Mouse (Mus musculus) embryonic stem cell, embryonic (primary cell): ENCODE measurements around the gene Atad5.

Experiments used
- CTCF ChIA-PET, 4 experiments: fragments of 300-600 bp in 2 of 4; fragments of 350-600 bp in 2 of 4; sonication (Branson Sonifier 250); formaldehyde crosslinking; loops; one replicate each; lab custom pipeline; 2022; ENCODE audit warnings: inconsistent platforms in 2 of 4; lab: Charles Lee
- POLR2A ChIA-PET, 4 experiments: fragments of 300-600 bp in 2 of 4; fragments of 350-600 bp in 2 of 4; sonication (Branson Sonifier 250); formaldehyde crosslinking; loops; one replicate each; lab custom pipeline; 2022; ENCODE audit warnings: antibody characterized with exemption in 4 of 4, inconsistent platforms in 1 of 4; lab: Charles Lee

Gene Atad5

GRCm38 (mm10) chr11:80152376-80152775 is 63.2 kb downstream of the Atad5 start:
- CTCF ChIA-PET: no interaction called here
- POLR2A ChIA-PET: interaction anchor here in 3 of 4 experiments (1.2 to 4.0 kb wide), 8 partner anchors 10 to 72 kb away, joined by 4 to 30 read pairs (median 7); partner anchors contain the start of genes Rhot1 (in 2 of the 3), Crlf3 (in 1 of the 3) and Tefm (in 1 of the 3)

GRCm38 (mm10) chr11:80153857-80154495 is 64.8 kb downstream of the Atad5 start, which contains the start of gene Adap2:
Gene Adap2, plus strand, starts transcription at chr11:80154105.
- ChIA-PET POLR2A (interaction anchor here (0.5 to 4.8 kb wide), 54 partner anchors 8 to 274 kb away, joined by 3 to 31 read pairs (median 4); partner anchors contain the start of genes Crlf3 (in 3 of the 4), Tefm (in 3 of the 4), Rhot1 (in 2 of the 4) and Rnf135 (in 2 of the 4)), CTCF (interaction anchor here in 3 of 4 experiments (0.5 to 1.2 kb wide), 10 partner anchors 27 to 1932 kb away, joined by 3 to 5 read pairs (median 3); partner anchors contain the start of genes Rhot1 (in 1 of the 3) and Rnf135 (in 1 of the 3))

DNA sequence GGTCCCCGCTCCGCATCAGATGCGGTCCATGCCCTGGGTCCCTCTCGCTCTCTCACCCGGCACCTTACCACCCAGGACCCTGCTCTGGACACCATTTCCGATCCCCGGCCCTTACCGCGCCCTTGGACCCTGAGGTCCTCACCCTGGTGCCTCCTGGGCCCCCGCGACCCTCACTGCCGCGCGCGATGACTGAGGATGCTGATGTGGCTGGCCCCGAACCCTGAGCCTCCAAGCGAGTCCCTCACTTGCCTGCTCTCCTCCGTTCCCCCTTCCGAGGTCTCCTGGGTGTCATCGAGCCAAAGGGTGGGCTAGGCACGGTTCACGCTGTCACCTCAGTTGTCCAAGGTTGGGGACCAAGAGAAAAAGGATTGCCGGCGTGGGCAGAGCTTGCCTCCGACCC is 65.3 kb downstream of the Atad5 start:
- ChIA-PET POLR2A (interaction anchor here (0.5 to 4.8 kb wide), 26 partner anchors 8 to 236 kb away, joined by 3 to 31 read pairs (median 5); partner anchors contain the start of genes Rnf135 (in 2 of the 4), Tefm (in 2 of the 4) and Zfp207 (in 1 of the 4)), CTCF (no interaction called here)

GRCm38 (mm10) chr11:80155541-80155940 is 66.3 kb downstream of the Atad5 start:
- POLR2A ChIA-PET: interaction anchor here in 3 of 4 experiments (0.5 to 4.8 kb wide), 8 partner anchors 9 to 225 kb away, joined by 3 to 31 read pairs (median 4); partner anchors contain the start of gene Tefm (in 1 of the 3)
- CTCF ChIA-PET: no interaction called here

DNA sequence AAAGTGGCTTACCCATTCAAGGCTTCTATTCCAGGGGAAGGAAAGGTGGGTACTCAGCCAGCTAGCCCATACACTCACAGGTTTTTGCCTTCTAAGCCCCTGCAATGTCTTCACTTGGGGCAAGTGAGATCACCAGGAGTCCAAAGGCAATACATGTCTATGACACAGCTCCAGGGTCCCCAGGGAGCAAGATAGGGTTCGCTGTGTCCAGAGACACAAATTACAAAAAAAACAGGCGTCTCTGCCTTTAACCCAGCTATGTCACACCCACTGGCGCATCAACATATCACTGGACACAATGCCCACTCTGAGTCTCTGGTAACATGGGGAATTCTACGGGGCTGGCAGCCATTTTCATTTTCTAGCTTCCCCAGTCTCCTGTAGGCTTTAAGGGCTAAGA is 66.8 kb downstream of the Atad5 start:
- ChIA-PET CTCF (no interaction called here), POLR2A (interaction anchor here in 3 of 4 experiments (0.5 to 4.8 kb wide), 8 partner anchors 9 to 225 kb away, joined by 3 to 31 read pairs (median 4); partner anchors contain the start of gene Tefm (in 1 of the 3))

GRCm38 (mm10) chr11:80156841-80157240 is 67.6 kb downstream of the Atad5 start:
- POLR2A ChIA-PET: interaction anchor here in 2 of 4 experiments (0.6 to 4.8 kb wide), 4 partner anchors 8 to 37 kb away, joined by 3 to 31 read pairs (median 4); partner anchors contain the start of gene Tefm (in 1 of the 2)
- CTCF ChIA-PET: no interaction called here

- ChIA-PET POLR2A (interaction anchor here in 2 of 4 experiments (0.9 to 1.1 kb wide), 5 partner anchors 9 to 52 kb away, joined by 3 read pairs; partner anchors contain the start of gene Rhot1 (in 1 of the 2)), CTCF (no interaction called here)
These were observed 69.8 kb downstream of the Atad5 start for GRCm38 (mm10) chr11:80159018-80159417.

DNA sequence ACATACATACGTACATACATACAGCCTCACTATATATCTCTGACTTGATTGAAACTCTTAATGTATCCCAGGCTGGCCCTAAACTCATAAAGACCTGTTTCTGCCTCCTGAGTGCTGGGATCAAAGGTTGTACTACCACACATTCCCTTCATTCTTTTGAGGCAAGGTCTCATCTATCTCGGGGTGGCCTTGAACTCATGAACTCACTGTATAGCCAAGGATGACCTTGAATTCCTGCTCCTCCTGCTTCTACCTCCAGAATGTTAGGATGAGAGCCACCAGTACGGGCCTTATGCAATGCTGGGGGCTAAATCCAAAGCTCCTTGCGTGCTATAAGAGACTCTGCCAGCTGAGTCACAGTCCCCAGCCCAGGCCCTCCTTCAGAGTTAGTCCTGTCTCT is 71.8 kb downstream of the Atad5 start:
- POLR2A ChIA-PET: interaction anchor here in 2 of 4 experiments (1.0 to 3.4 kb wide), 5 partner anchors 8 to 25 kb away, joined by 3 to 14 read pairs (median 5); partner anchors contain the start of genes Rnf135 (in 2 of the 2) and Adap2 (in 1 of the 2)
- CTCF ChIA-PET: no interaction called here

- ChIA-PET CTCF (interaction anchor here in 2 of 4 experiments (0.6 to 1.4 kb wide), 3 partner anchors 20 to 489 kb away, joined by 4 to 6 read pairs (median 4); partner anchors contain the start of gene Rnf135 (in 1 of the 2)), POLR2A (interaction anchor here in 3 of 4 experiments (0.9 to 3.4 kb wide), 11 partner anchors 9 to 219 kb away, joined by 3 to 14 read pairs (median 5); partner anchors contain the start of genes Adap2 (in 3 of the 3), Rnf135 (in 1 of the 3) and Zfp207 (in 1 of the 3))
These were observed 74.3 kb downstream of the Atad5 start for GRCm38 (mm10) chr11:80163362-80164116.

DNA sequence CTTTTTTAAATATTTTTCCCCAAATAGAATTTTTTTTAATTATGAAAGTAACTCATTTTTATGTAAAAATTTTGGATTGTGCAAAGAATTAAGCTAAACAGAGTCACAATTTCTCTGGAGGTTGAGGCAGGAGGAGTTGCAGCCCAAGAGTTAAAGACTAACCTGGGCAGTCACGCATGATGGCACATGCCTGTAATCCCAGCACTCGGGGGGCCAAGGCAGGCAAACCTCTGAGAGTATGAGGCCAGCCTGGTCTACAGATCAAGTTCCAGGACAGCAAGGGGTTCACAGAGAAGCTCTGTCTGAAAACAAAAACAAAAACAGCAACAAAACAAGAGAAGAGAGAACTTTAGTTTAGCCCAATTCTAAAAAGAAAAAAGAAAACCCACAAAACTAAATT is 75.0 kb downstream of the Atad5 start:
- CTCF ChIA-PET: no interaction called here

GRCm38 (mm10) chr11:80168121-80168520 is 78.9 kb downstream of the Atad5 start:
- ChIA-PET CTCF (interaction anchor here in 2 of 4 experiments (0.6 to 1.1 kb wide), 2 partner anchors 15 to 125 kb away, joined by 3 to 8 read pairs; partner anchors contain the start of gene Rnf135 (in 1 of the 2)), POLR2A (interaction anchor here in 3 of 4 experiments (0.6 to 2.8 kb wide), 17 partner anchors 8 to 452 kb away, joined by 3 to 15 read pairs (median 4); partner anchors contain the start of genes Rnf135 (in 3 of the 3), Adap2 (in 1 of the 3) and Atad5 (in 1 of the 3))

More for the DNA sequence above, 75.0 kb downstream of the Atad5 start:
- POLR2A ChIA-PET: interaction anchor here in 3 of 4 experiments (0.9 to 3.4 kb wide), 13 partner anchors 8 to 30 kb away, joined by 3 to 14 read pairs (median 5); partner anchors contain the start of genes Adap2 (in 2 of the 3), Rnf135 (in 1 of the 3) and Tefm (in 1 of the 3)

GRCm38 (mm10) chr11:80168611-80169249 is 79.5 kb downstream of the Atad5 start:
- CTCF ChIA-PET: no interaction called here
- POLR2A ChIA-PET: interaction anchor here in 2 of 4 experiments (0.6 to 2.8 kb wide), 11 partner anchors 7 to 453 kb away, joined by 3 to 15 read pairs (median 4); partner anchors contain the start of genes Adap2 (in 1 of the 2) and Rnf135 (in 1 of the 2)

DNA sequence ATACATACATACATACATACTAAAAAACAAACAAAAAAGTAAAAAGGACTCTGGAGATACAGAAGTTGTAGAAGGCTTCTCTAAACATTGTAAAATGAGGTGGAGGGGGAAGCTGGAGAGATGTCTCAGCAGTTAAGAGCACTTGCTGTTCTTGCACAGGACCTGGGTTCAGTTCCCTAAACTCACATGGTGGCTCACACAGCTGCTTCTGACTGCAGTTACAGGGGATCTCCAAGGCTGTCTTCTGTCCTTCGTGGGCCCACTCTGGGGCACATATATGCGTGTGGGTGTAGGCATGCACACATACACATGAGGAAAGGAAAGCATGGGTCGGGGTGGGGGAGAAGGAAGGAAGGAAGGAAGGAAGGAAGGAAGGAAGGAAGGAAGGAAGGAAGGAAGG is 80.4 kb downstream of the Atad5 start:
- POLR2A ChIA-PET: interaction anchor here in 3 of 4 experiments (0.6 to 1.6 kb wide), 9 partner anchors 8 to 612 kb away, joined by 3 to 8 read pairs (median 4); partner anchors contain the start of genes Adap2 (in 1 of the 3), Crlf3 (in 1 of the 3) and Rnf135 (in 1 of the 3)
- CTCF ChIA-PET: interaction anchor here in 3 of 4 experiments (0.8 to 1.3 kb wide), 4 partner anchors 14 to 258 kb away, joined by 3 to 4 read pairs (median 4); partner anchors contain the start of gene Rnf135 (in 2 of the 3)

DNA sequence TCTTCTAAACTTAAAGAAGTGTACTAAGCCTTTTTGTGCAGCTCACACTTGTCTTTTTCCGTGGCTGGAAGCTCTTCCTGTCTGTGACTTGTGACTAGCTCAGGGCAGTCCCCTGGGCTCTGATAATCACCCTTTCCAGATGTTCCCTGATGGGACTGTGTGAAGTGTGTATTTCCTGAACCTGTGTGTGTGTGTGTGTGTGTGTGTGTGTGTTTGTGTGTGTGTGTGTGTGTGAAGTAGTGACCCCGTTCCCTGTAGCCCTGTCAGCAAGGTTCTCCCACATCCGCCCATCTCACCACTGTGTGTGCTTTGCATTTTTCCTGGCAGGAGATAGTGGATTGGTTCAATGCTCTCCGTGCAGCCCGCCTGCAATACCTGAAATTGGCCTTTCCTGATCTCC is 81.2 kb downstream of the Atad5 start:
- ChIA-PET CTCF (interaction anchor here in 3 of 4 experiments (0.8 to 1.3 kb wide), 4 partner anchors 13 to 258 kb away, joined by 3 to 4 read pairs (median 4); partner anchors contain the start of gene Rnf135 (in 2 of the 3)), POLR2A (interaction anchor here in 3 of 4 experiments (0.6 to 1.6 kb wide), 11 partner anchors 8 to 613 kb away, joined by 3 to 8 read pairs (median 4); partner anchors contain the start of genes Adap2 (in 1 of the 3), Crlf3 (in 1 of the 3) and Rnf135 (in 1 of the 3))

DNA sequence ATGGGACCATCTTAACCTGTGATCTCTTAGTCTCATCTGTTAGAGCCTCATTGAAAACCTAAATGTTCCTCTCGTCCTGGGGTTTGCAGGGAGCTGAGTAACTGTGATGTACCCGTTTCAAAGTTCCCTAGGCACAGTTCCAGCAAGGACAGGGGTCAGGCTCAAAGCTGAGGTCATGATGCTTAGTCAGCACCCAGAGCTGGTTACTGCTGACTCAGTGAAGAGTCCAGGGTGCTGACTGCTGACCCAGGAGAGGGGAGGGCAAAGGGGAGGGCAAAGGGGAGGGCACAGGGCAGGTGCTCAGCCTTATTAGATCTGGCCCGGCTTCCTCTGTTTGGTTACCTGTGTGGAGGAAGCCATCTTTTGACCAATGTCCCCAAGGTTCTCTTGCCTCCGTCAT is 82.7 kb downstream of the Atad5 start:
- ChIA-PET CTCF (interaction anchor here in 1 of 4 experiments (1.1 kb wide), 1 partner anchor 12 kb away, joined by 3 read pairs; the partner anchor contains the start of gene Rnf135), POLR2A (interaction anchor here in 2 of 4 experiments (0.6 to 4.0 kb wide), 8 partner anchors 10 to 245 kb away, joined by 3 to 37 read pairs (median 4); partner anchors contain the start of genes Rnf135 (in 2 of the 2) and Adap2 (in 1 of the 2))
